ENCODE assay signal across 19 mouse cellular contexts in the genomic region with DNA sequence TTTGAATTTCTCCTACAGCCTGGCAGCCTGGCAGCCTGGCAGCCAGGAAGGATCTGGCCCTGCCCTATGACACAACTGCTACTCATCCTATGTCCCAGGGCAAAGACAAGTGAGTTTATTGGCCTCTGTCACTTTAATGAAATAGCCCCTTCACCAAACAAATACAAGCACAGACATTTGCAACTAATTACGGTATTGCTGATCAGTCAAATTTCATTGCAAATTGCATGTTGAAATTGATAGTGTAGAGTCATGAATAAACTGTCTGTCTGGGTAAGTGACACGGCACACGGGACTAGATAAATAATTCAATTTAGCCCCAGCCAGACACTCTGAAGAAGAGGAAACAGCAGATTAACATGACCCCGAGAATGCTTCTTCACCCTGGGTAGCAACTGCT. TPM values are rescaled to one million over a fixed set of nuclear protein-coding genes. Genes with fewer than 3 reads are reported as not detected.
A peak's percentile ranks its signal among the peaks of the same experiment; 100 is the strongest.
DNase-seq lines count a peak whose midpoint lies in the region; TF ChIP-seq lines count a peak whose summit lies in the region.
"Had no signal": no experiment of that assay in that cellular context is flagged by ENCODE, and none has a peak within 500 bp of the region (broad histone marks: within the 10 kb centered on the region; RNA-seq: fewer than 3 reads in every experiment).

No protein-coding gene starts in this region.

- H3ac ChIP-seq in myocyte (ENCODE audit: control insufficient read depth, insufficient read length) = no peak overlapping the region

- no peaks in the 10 kb centered on the region for H3K79me2 ChIP-seq in myocyte (ENCODE audit: control insufficient read depth, insufficient read depth)

- no peaks in the 10 kb centered on the region for H3K27me3 ChIP-seq in myocyte (ENCODE audit: control insufficient read depth, insufficient read depth, insufficient read length)
- H3K27me3 ChIP-seq: forebrain, embryonic 13.5 days; hindbrain, embryonic 12.5 days; hindbrain, embryonic 15.5 days had no signal

- H3K4me2 ChIP-seq in myocyte (ENCODE audit: low read depth) = peak overlapping the region; percentile 57
- H3K4me2 ChIP-seq: forebrain, embryonic 13.5 days; heart, embryonic 11.5 days; hindbrain, embryonic 12.5 days; hindbrain, embryonic 15.5 days had no signal

- peak; percentile 4 for DNase-seq in retina, embryonic 14.5 days (ENCODE audit: low spot score)
- DNase-seq in retina, postnatal 1 day = no peak
- peak; percentile 87 for DNase-seq in MN1 (ENCODE audit: low spot score)
- DNase-seq in urinary bladder, adult 2 months (ENCODE audit: low spot score) = no peak
- no peak for DNase-seq in right cerebral cortex, adult 18-20 months
- DNase-seq: adrenal gland, adult 8-10 months; adrenal gland, postnatal 25 days; cerebellum, adult 18-20 months; cerebellum, adult 9-10 months; cerebellum, postnatal 14 days; forebrain, postnatal 0 days; gastrocnemius, postnatal 36 days had no signal

- H3K4me3 ChIP-seq in myocyte = no peak overlapping the region
- H3K4me3 ChIP-seq: forebrain, embryonic 10.5 days; forebrain, embryonic 13.5 days; hindbrain, embryonic 12.5 days; hindbrain, embryonic 15.5 days had no signal

- H3K36me3 ChIP-seq in myocyte (ENCODE audit: control insufficient read depth, insufficient read depth) = no peaks in the 10 kb centered on the region
- H3K36me3 ChIP-seq: forebrain, embryonic 10.5 days; G1E; hindbrain, embryonic 12.5 days; hindbrain, embryonic 15.5 days had no signal

- no peak for TF ChIP-seq POLR2A in myocyte (IDR thresholded peaks at IDR 0.05; ENCODE audit: insufficient read length, low read depth)

TF ChIP-seq in myocyte, 11 proteins besides CTCF, POLR2A, EP300 and RAD21:
- no peak for TF ChIP-seq SRF (IDR thresholded peaks at IDR 0.05; ENCODE audit: control insufficient read depth, insufficient read length, low read depth)
- TF ChIP-seq MYOD1 (IDR thresholded peaks at IDR 0.05; ENCODE audit: control insufficient read depth in 1 of 3, insufficient read length in 2 of 3, low read depth in 2 of 3) = no peak
- TF ChIP-seq REST (IDR thresholded peaks at IDR 0.05; ENCODE audit: insufficient read depth, insufficient read length) = no peak
- TF ChIP-seq MAX (IDR thresholded peaks at IDR 0.05; ENCODE audit: low read depth) = no peak
- TF ChIP-seq CEBPB (IDR thresholded peaks at IDR 0.05; ENCODE audit: insufficient read depth, poor library complexity, severe bottlenecking) = no peak
- TF ChIP-seq USF1 (IDR thresholded peaks at IDR 0.05; ENCODE audit: low read depth) = no peak
- no peak for TF ChIP-seq TCF3 (IDR thresholded peaks at IDR 0.05; ENCODE audit: insufficient read length, low read depth)
- TF ChIP-seq E2F4 (IDR thresholded peaks at IDR 0.05; ENCODE audit: insufficient read depth) = no peak
- TF ChIP-seq MYOG (IDR thresholded peaks at IDR 0.05; ENCODE audit: control insufficient read depth in 1 of 3, insufficient read depth in 1 of 3, insufficient read length in 2 of 3, low read depth in 2 of 3) = no peak
- no peak for TF ChIP-seq POLR2AphosphoS2 (IDR thresholded peaks at IDR 0.05; ENCODE audit: insufficient read length, low read depth)
- TF ChIP-seq TCF12 (IDR thresholded peaks at IDR 0.05; ENCODE audit: insufficient read depth, poor library complexity, severe bottlenecking) = no peak
TF ChIP-seq in myocyte: peak in this region for 0.

RNA-seq across cellular contexts. Expression of a gene that starts 38.6 kb away (rescaled TPM):
- polyA plus RNA-seq in myocyte (2012; fragmentation: generic; extraction: Trizol) = 2.6 TPM
- polyA plus RNA-seq in urinary bladder, adult 2 months (2012; rRNA removed) = 10.6 and 16.1 TPM in 2 replicates

Comparison
In these comparisons a context has a peak if more than half of its experiments do, and no peak if none do; other contexts are left out.
1. DNase-seq: peak in retina, embryonic 14.5 days (single experiment) and MN1 (single experiment); none in retina, postnatal 1 day (single experiment), urinary bladder, adult 2 months (single experiment) and right cerebral cortex, adult 18-20 months (single experiment).